Mouse (Mus musculus): ENCODE results near the gene Ptpn4. TPM values are rescaled to one million over a fixed set of nuclear protein-coding genes. Genes with fewer than 3 reads are reported as not detected.

Gene Ptpn4
- polyA plus RNA-seq (2015; fragmentation: Nextera tagmentation; extraction: Ambion mirVana): 10.1 and 10.7 TPM in 2 replicates

DNA sequence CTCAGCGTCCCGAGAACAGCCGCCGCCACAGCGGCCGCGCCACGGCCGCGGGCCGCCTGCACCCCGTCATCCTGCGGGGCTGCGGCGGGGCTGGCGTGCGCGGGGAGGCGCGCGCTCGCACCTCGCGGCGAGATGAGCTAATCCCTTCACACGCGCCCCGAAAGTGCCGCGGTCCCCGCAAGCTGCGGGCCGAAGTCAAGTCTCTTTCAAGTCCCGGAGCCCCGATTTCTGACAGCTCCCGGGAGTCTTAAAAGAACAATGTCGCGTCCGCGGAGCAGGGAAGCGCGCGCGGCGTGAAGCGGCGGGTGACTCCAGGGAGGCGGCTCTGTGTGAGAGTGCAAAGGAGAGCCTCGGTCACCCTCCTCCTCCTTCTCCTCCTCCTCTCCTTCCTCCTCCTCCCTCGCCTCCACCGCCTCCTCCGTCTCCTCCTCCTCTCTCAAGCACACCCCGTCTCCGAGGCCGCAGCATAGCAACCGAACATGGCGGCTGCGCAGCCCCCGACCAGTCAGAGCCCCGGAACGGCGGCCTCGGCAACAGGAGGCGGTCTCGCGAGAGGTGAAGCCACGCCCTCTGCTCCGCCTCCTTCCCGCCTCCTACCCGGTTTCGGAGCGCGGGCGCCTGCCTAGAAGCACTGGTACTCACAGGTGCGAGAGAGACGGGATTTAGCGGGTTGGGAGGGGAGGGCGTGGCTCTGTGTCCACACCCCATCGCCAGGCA is at the start of gene Ptpn4:
TSS of gene Ptpn4 (minus strand) at position 579 of the 717 bp plus-strand sequence.
- peaks cover 9% of the 10 kb centered on the region for H3K4me1 ChIP-seq (ENCODE audit: control insufficient read depth, insufficient read depth, low read depth, low read length)
- WGBS: under 1% methylated on average over 63 of the region's 79 CpGs
- H3K4me2 ChIP-seq (ENCODE audit: low read length): peak within 1 kb of the TSS; percentile 74
- ATAC-seq: peak; percentile 100
- no peaks in the 10 kb centered on the region for H3K9me3 ChIP-seq (ENCODE audit: control insufficient read depth, low read length)
- peak within 1 kb of the TSS; percentile 89 for H3K9ac ChIP-seq (ENCODE audit: low read depth, low read length)
- peak within 1 kb of the TSS; percentile 78 for H3K4me3 ChIP-seq (ENCODE audit: low read length)
- H3K27me3 ChIP-seq (replicated peaks; ENCODE audit: control insufficient read depth, insufficient read depth, low read length): no peaks in the 10 kb centered on the region
- peak within 1 kb of the TSS; percentile 93 for H3K27ac ChIP-seq (ENCODE audit: low read depth, low read length)
- H3K36me3 ChIP-seq (ENCODE audit: control insufficient read depth, insufficient read depth, low read length): no peaks in the 10 kb centered on the region

DNA sequence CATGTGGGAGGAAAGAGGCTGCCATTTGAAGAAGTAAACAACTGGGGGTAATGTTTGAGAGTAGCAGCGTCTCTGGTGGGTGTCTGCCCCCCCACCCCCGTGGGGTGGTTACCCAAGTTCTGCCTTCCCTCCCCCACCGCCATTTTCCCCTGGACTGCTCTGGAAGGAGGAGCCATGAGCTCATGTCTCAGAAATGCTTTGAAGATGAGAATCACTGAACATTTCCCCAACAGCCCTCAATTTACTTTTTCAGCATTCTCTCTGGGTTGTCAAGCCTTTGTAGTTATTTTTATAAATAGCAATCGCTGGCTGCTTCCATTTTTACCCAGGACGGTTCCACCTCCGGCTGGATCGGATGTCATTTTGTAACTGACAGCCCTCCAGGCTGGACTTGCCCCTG is 48.9 kb upstream of the Ptpn4 start:
- no peak overlapping the region for H3K27ac ChIP-seq (ENCODE audit: low read depth, low read length)
- no peaks in the 10 kb centered on the region for H3K27me3 ChIP-seq (replicated peaks; ENCODE audit: control insufficient read depth, insufficient read depth, low read length)
- no peak overlapping the region for H3K9ac ChIP-seq (ENCODE audit: low read depth, low read length)
- no peaks in the 10 kb centered on the region for H3K36me3 ChIP-seq (ENCODE audit: control insufficient read depth, insufficient read depth, low read length)
- H3K4me1 ChIP-seq (ENCODE audit: control insufficient read depth, insufficient read depth, low read depth, low read length): no peaks in the 10 kb centered on the region
- H3K4me2 ChIP-seq (ENCODE audit: low read length): no peak overlapping the region
- H3K9me3 ChIP-seq (ENCODE audit: control insufficient read depth, low read length): no peaks in the 10 kb centered on the region
- WGBS: 64% methylated on average over 7 of the region's 7 CpGs
- H3K4me3 ChIP-seq (ENCODE audit: low read length): no peak overlapping the region
- no peak for ATAC-seq

DNA sequence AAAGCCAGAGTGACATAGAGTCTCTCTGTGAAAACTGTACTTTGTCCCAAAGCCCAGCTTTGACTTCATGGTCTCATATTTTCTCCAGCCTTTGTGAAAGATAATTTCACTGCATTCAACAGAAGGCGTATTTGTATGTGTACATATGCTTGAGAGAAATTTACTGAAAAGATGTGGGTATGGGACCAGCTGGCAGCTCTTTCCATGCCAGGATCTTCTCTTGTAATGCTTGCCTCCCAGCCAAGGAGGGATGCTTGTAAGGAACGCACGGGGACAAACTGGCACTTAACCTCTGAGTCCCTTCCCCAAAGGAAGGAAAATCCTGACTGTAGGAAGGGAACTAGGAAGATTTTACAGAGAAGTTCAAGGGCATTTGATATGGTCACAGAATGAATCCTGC is 46.9 kb upstream of the Ptpn4 start:
- Histone ChIP-seq H3K36me3 (ENCODE audit: control insufficient read depth, insufficient read depth, low read length) (no peaks in the 10 kb centered on the region), H3K4me3 (ENCODE audit: low read length) (no peak overlapping the region), H3K4me1 (ENCODE audit: control insufficient read depth, insufficient read depth, low read depth, low read length) (peaks cover 3% of the 10 kb centered on the region; the same call in 1 of the 2 replicates), H3K9me3 (ENCODE audit: control insufficient read depth, low read length) (no peaks in the 10 kb centered on the region), H3K9ac (ENCODE audit: low read depth, low read length) (no peak overlapping the region), H3K27ac (ENCODE audit: low read depth, low read length) (no peak overlapping the region), H3K4me2 (ENCODE audit: low read length) (no peak overlapping the region), H3K27me3 (replicated peaks; ENCODE audit: control insufficient read depth, insufficient read depth, low read length) (no peaks in the 10 kb centered on the region)
- 75% methylated on average over 3 of the region's 3 CpGs for WGBS
- no peak for ATAC-seq

DNA sequence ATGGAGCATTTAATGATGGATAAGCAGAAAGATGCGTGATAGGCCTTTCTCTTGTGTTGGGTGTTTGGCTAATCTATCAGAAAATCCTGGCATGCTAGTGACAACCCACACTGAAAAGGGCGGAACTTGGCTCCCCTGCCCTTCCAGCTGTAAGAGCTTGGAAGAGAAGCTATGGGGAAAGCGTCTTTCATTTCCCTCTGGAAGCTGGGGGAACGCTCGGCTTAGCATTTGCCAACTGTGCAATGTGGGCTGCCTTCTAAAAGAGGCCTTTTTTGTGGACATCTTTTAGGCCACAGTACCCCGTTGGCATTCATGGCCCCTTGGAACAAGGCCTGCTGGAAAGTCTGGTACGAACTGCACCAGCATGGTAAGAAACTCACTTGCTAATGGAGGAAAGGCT is 41.5 kb upstream of the Ptpn4 start:
- H3K4me2 ChIP-seq (ENCODE audit: low read length): no peak overlapping the region
- H3K9me3 ChIP-seq (ENCODE audit: control insufficient read depth, low read length): no peaks in the 10 kb centered on the region
- no peaks in the 10 kb centered on the region for H3K27me3 ChIP-seq (replicated peaks; ENCODE audit: control insufficient read depth, insufficient read depth, low read length)
- no peak overlapping the region for H3K4me3 ChIP-seq (ENCODE audit: low read length)
- peaks cover 8% of the 10 kb centered on the region for H3K4me1 ChIP-seq (ENCODE audit: control insufficient read depth, insufficient read depth, low read depth, low read length)
- H3K9ac ChIP-seq (ENCODE audit: low read depth, low read length): no peak overlapping the region
- peak overlapping the region; percentile 61; the same call in 1 of the 2 replicates for H3K27ac ChIP-seq (ENCODE audit: low read depth, low read length)
- ATAC-seq: peak; percentile 91
- no peaks in the 10 kb centered on the region for H3K36me3 ChIP-seq (ENCODE audit: control insufficient read depth, insufficient read depth, low read length)
- WGBS: 49% methylated on average over 7 of the region's 7 CpGs

DNA sequence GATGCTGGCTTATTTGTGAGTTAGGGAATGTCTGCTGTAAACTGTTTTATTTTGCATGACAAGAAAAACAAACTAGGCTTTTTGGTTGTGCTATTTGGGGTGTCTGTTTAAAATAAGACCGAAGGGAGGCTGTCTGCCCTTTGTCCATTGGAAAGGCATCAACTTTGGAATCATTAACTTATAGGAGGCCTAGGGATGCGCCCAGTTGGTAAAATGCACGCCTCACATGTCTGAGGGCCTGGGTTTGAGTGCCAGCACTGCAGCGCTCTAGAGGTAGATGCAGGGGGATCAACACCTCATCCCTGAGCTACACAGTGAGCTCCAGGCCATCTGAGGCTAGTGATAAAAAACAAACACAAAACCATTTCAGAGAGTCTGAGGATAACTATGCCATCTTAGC is 40.1 kb upstream of the Ptpn4 start:
- H3K36me3 ChIP-seq (ENCODE audit: control insufficient read depth, insufficient read depth, low read length): no peaks in the 10 kb centered on the region
- no peak for ATAC-seq
- no peaks in the 10 kb centered on the region for H3K9me3 ChIP-seq (ENCODE audit: control insufficient read depth, low read length)
- WGBS: 94% methylated on average over 4 of the region's 4 CpGs
- H3K4me1 ChIP-seq (ENCODE audit: control insufficient read depth, insufficient read depth, low read depth, low read length): peaks cover 8% of the 10 kb centered on the region
- no peak overlapping the region for H3K4me3 ChIP-seq (ENCODE audit: low read length)
- no peak overlapping the region for H3K4me2 ChIP-seq (ENCODE audit: low read length)
- no peak overlapping the region for H3K9ac ChIP-seq (ENCODE audit: low read depth, low read length)
- no peaks in the 10 kb centered on the region for H3K27me3 ChIP-seq (replicated peaks; ENCODE audit: control insufficient read depth, insufficient read depth, low read length)
- H3K27ac ChIP-seq (ENCODE audit: low read depth, low read length): no peak overlapping the region

DNA sequence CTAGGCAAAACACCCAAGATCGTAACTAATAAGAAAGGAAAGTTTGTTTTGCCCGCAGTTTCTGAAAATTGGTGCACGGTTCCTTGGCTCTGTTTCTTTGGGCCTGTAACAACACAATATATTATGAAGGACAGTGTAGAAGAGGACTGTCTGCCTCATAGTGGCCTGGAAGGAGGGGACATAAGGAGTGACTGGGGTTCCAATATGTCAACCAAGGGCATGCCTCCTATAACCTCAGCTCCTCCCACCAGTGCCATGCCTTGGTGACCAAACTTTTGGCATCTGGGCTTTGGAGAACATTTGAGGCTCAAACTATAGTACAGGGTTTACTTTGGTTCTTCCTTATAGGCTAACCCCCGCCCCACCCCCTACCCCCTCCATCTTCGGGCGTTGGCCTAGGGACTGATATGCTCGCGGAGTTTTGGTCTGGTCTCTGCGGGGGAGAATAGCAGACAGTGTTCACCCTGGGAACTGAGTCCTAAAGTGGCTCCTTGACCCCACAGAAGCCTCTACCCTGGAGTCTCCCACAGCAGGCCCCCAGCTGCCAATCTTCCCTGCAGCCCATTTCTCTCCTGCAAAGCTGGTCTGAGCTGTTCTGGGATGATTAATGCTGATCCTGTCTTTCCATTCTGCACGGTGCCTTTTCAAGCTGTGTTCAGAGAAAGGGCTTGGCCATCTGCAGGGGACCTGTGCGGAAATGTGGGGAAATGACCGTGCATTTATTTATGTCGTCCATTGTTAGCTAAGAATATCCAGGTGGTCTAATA is 31.2 kb upstream of the Ptpn4 start:
- H3K9ac ChIP-seq (ENCODE audit: low read depth, low read length): no peak overlapping the region
- H3K9me3 ChIP-seq (ENCODE audit: control insufficient read depth, low read length): no peaks in the 10 kb centered on the region
- no peaks in the 10 kb centered on the region for H3K36me3 ChIP-seq (ENCODE audit: control insufficient read depth, insufficient read depth, low read length)
- peak; percentile 68 for ATAC-seq
- H3K27me3 ChIP-seq (replicated peaks; ENCODE audit: control insufficient read depth, insufficient read depth, low read length): no peaks in the 10 kb centered on the region
- no peak overlapping the region for H3K4me2 ChIP-seq (ENCODE audit: low read length)
- H3K27ac ChIP-seq (ENCODE audit: low read depth, low read length): no peak overlapping the region
- no peak overlapping the region for H3K4me3 ChIP-seq (ENCODE audit: low read length)
- peaks cover 9% of the 10 kb centered on the region for H3K4me1 ChIP-seq (ENCODE audit: control insufficient read depth, insufficient read depth, low read depth, low read length)
- 30% methylated on average over 13 of the region's 13 CpGs for WGBS

DNA sequence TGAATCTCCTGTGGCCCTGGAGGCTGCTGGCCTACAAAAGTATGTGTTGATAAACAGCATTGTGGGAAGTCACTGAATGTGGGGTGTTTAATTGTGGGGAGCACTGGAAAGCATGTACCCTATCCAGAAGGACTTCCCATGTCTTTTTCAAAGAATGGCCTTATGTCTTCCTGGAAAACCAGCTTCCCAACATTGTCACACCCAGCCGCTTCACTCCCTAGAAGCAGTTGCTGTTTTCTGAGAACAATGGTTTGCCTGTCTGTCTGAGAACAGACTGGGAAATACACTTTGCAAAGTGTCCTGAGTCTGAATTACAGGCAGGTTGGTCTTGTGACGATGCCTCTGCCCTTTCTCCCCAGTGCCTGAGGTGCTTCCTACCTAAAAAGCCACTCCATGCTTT is 29.9 kb upstream of the Ptpn4 start:
- Histone ChIP-seq H3K9ac (ENCODE audit: low read depth, low read length) (no peak overlapping the region), H3K4me1 (ENCODE audit: control insufficient read depth, insufficient read depth, low read depth, low read length) (peaks cover 9% of the 10 kb centered on the region), H3K4me3 (ENCODE audit: low read length) (no peak overlapping the region), H3K4me2 (ENCODE audit: low read length) (no peak overlapping the region), H3K27ac (ENCODE audit: low read depth, low read length) (no peak overlapping the region), H3K36me3 (ENCODE audit: control insufficient read depth, insufficient read depth, low read length) (no peaks in the 10 kb centered on the region), H3K27me3 (replicated peaks; ENCODE audit: control insufficient read depth, insufficient read depth, low read length) (no peaks in the 10 kb centered on the region), H3K9me3 (ENCODE audit: control insufficient read depth, low read length) (no peaks in the 10 kb centered on the region)
- 43% methylated on average over 2 of the region's 2 CpGs for WGBS
- no peak for ATAC-seq

DNA sequence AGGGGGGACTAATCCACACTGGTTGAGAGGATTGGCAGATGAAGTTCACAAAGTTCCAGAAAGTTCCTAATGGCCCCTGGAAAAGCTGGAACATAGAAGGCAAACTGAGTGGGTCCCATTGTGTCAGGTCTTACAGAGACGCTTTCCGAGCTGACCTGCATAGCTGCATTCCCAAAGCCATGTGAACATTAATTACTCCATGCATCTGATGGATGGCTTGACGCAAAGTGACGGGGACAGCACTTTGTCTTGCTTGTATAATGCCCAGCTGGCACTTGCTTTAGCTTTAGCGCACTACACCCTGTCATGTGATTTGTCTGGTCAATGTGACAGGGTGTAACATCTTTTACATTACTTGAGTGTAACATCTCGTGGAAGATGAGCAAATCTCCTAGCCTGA is 27.9 kb upstream of the Ptpn4 start:
- WGBS: 71% methylated on average over 6 of the region's 6 CpGs
- H3K36me3 ChIP-seq (ENCODE audit: control insufficient read depth, insufficient read depth, low read length): no peaks in the 10 kb centered on the region

DNA sequence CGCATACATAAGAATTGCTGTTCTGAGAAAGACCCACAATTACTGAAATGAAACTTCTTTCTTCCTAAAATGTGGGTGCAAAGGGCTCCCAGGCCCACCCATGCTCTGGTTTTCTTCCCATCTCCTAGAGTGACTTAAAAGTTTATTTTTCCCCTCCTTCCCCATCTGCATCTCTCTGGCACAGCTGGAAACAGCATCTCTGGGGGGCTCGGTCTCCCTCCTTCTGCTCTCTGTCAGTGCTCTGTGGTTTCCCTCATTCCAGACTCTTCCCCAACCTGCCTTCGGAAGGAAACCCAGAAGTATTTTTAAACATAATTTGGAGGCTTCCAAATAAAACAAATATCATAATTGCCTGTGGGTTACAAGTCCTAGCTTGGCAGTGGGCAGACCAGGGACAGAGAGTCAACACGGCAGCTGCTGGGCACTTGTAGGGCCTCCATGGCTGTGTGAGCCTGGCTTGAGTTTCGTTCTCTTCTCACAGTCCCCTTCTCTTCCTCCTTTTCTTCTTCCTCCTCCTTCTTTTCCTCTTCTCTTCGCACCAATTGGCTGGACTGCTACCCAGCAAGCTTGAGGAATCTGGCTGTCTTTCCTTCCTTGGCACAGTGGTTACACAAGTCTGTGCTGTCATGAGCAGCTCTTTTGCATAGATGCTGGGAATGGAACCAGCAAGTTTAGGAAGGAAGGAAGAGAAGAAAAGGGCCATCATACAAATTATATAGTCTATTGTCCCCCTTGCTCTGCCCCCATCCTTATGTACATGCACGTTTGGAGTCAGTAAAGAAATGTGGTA is 26.3 kb upstream of the Ptpn4 start:
- Histone ChIP-seq H3K4me1 (ENCODE audit: control insufficient read depth, insufficient read depth, low read depth, low read length) (peaks cover 1% of the 10 kb centered on the region; the same call in 1 of the 2 replicates), H3K36me3 (ENCODE audit: control insufficient read depth, insufficient read depth, low read length) (no peaks in the 10 kb centered on the region), H3K4me2 (ENCODE audit: low read length) (no peak overlapping the region), H3K4me3 (ENCODE audit: low read length) (no peak overlapping the region), H3K9me3 (ENCODE audit: control insufficient read depth, low read length) (no peaks in the 10 kb centered on the region), H3K9ac (ENCODE audit: low read depth, low read length) (no peak overlapping the region), H3K27ac (ENCODE audit: low read depth, low read length) (no peak overlapping the region), H3K27me3 (replicated peaks; ENCODE audit: control insufficient read depth, insufficient read depth, low read length) (no peaks in the 10 kb centered on the region)
- ATAC-seq: no peak
- 66% methylated on average over 7 of the region's 7 CpGs for WGBS

More for the DNA sequence above, 27.9 kb upstream of the Ptpn4 start:
- Histone ChIP-seq H3K27ac (ENCODE audit: low read depth, low read length) (no peak overlapping the region), H3K9ac (ENCODE audit: low read depth, low read length) (no peak overlapping the region), H3K27me3 (replicated peaks; ENCODE audit: control insufficient read depth, insufficient read depth, low read length) (no peaks in the 10 kb centered on the region), H3K4me2 (ENCODE audit: low read length) (no peak overlapping the region), H3K9me3 (ENCODE audit: control insufficient read depth, low read length) (no peaks in the 10 kb centered on the region), H3K4me3 (ENCODE audit: low read length) (no peak overlapping the region), H3K4me1 (ENCODE audit: control insufficient read depth, insufficient read depth, low read depth, low read length) (peaks cover 9% of the 10 kb centered on the region)
- ATAC-seq: no peak
